Mouse (Mus musculus): ENCODE data around the gene Hspa8. TPM values are rescaled to one million over a fixed set of nuclear protein-coding genes. Genes with fewer than 3 reads are reported as not detected.
"Not testable (repeated sequence)": the region's sequence is repeated elsewhere in the genome, so short reads cannot be mapped to it uniquely, and the experiment has no call there.

Gene Hspa8
- total RNA-seq (2021) = 1,000 to 10,000 TPM; 3,946 to 4,032 TPM
- long read RNA-seq, experiment 1, transcript Hspa8-201 (9 exons, 2,394 nt) = major isoform, 3,179 of 3,295 reads
- long read RNA-seq, experiment 1, partial matches to known transcripts = 71 of 3,295 reads
- long read RNA-seq, experiment 1, other reads (novel, unspliced or antisense) = 45 of 3,295 reads
- long read RNA-seq, experiment 2, transcript Hspa8-201 (9 exons, 2,394 nt) = major isoform, 5,086 of 5,269 reads
- long read RNA-seq, experiment 2, partial matches to known transcripts = 148 of 5,269 reads
- long read RNA-seq, experiment 2, other reads (novel, unspliced or antisense) = 35 of 5,269 reads

GRCm38 (mm10) chr9:40800675-40801612 lies at the start of gene Hspa8:
TSS of gene Hspa8 (plus strand) at chr9:40800984.
- DNase-seq (ENCODE audit: low spot score in 2 of 2) = peak; percentile 100

GRCm38 (mm10) chr9:40751749-40752148 lies 49.0 kb upstream of the Hspa8 start:
- no peak for DNase-seq (ENCODE audit: low spot score in 2 of 2)

GRCm38 (mm10) chr9:40756401-40756800 lies 44.4 kb upstream of the Hspa8 start:
- peak; percentile 27 to 38 for DNase-seq (ENCODE audit: low spot score in 2 of 2)

- peak; percentile 31 to 43 for DNase-seq (ENCODE audit: low spot score in 2 of 2)
Observed at GRCm38 (mm10) chr9:40757105-40757626, 43.6 kb upstream of the Hspa8 start.

- DNase-seq (ENCODE audit: low spot score in 2 of 2) = peak; percentile 44 to 51
Observed at GRCm38 (mm10) chr9:40757685-40758270, 43.0 kb upstream of the Hspa8 start.

- no peak for DNase-seq (ENCODE audit: low spot score in 2 of 2)
Observed at GRCm38 (mm10) chr9:40762354-40762753, 38.4 kb upstream of the Hspa8 start.

GRCm38 (mm10) chr9:40764887-40765580 lies 35.8 kb upstream of the Hspa8 start:
- DNase-seq (ENCODE audit: low spot score in 2 of 2) = no peak

GRCm38 (mm10) chr9:40765581-40765940 lies 35.2 kb upstream of the Hspa8 start:
- DNase-seq (ENCODE audit: low spot score in 2 of 2) = no peak

GRCm38 (mm10) chr9:40766058-40766605 lies 34.7 kb upstream of the Hspa8 start:
- no peak for DNase-seq (ENCODE audit: low spot score in 2 of 2)

- DNase-seq (ENCODE audit: low spot score in 2 of 2) = no peak
Observed at GRCm38 (mm10) chr9:40767946-40768345, 32.8 kb upstream of the Hspa8 start.

- DNase-seq (ENCODE audit: low spot score in 2 of 2) = no peak
Observed at GRCm38 (mm10) chr9:40772246-40772645, 28.5 kb upstream of the Hspa8 start.

- DNase-seq (ENCODE audit: low spot score in 2 of 2) = not testable (repeated sequence)
Observed at GRCm38 (mm10) chr9:40773142-40773541, 27.6 kb upstream of the Hspa8 start.

GRCm38 (mm10) chr9:40773869-40774268 lies 26.9 kb upstream of the Hspa8 start:
- no peak for DNase-seq (ENCODE audit: low spot score in 2 of 2)

GRCm38 (mm10) chr9:40776044-40776443 lies 24.7 kb upstream of the Hspa8 start:
- DNase-seq (ENCODE audit: low spot score in 2 of 2) = no peak

GRCm38 (mm10) chr9:40776459-40777248 lies 24.1 kb upstream of the Hspa8 start:
- DNase-seq (ENCODE audit: low spot score in 2 of 2) = peak in 1 of 2 experiments; percentile 47

- no peak for DNase-seq (ENCODE audit: low spot score in 2 of 2)
Observed at GRCm38 (mm10) chr9:40780111-40780510, 20.7 kb upstream of the Hspa8 start.

- DNase-seq (ENCODE audit: low spot score in 2 of 2) = no peak
Observed at GRCm38 (mm10) chr9:40780892-40781725, 19.7 kb upstream of the Hspa8 start.

- peak; percentile 46 to 55 for DNase-seq (ENCODE audit: low spot score in 2 of 2)
Observed at GRCm38 (mm10) chr9:40781726-40782581, 18.8 kb upstream of the Hspa8 start.
